Mouse (Mus musculus): ENCODE measurements at regions not wholly inside any gene's neighbourhood (a gene's known extent, or its start where the extent isn't known, plus 50 kb on each side); places are given as distances from the start of the nearest gene placed in this dataset.

- Histone ChIP-seq H3K4me3 (replicated peaks; ENCODE audit: low read length) (no peak overlapping the region), H3K4me1 (ENCODE audit: control insufficient read depth, insufficient read depth, low read length) (no peaks in the 10 kb centered on the region), H3K27ac (ENCODE audit: low read length) (no peak overlapping the region), H3K9ac (ENCODE audit: low read length) (no peak overlapping the region), H3K4me2 (ENCODE audit: low read depth, low read length) (no peak overlapping the region), H3K36me3 (ENCODE audit: control insufficient read depth, insufficient read depth, low read length) (no peaks in the 10 kb centered on the region), H3K9me3 (replicated peaks; ENCODE audit: control insufficient read depth, low read length) (no peaks in the 10 kb centered on the region), H3K27me3 (ENCODE audit: control insufficient read depth, insufficient read depth, low read length) (no peaks in the 10 kb centered on the region)
- no peak for ATAC-seq (ENCODE audit: insufficient read depth, low FRiP score)
- WGBS, result 56% methylated on average over 5 of the region's 5 CpGs
Measured at GRCm38 (mm10) chr14:58626506-58627256, 516.0 kb downstream of the 1700129C05Rik start.

GRCm38 (mm10) chr14:58620186-58620585 is 522.5 kb downstream of the 1700129C05Rik start:
- no peak for ATAC-seq (ENCODE audit: insufficient read depth, low FRiP score)
- Histone ChIP-seq H3K4me3 (replicated peaks; ENCODE audit: low read length) (no peak overlapping the region), H3K27ac (ENCODE audit: low read length) (no peak overlapping the region), H3K4me2 (ENCODE audit: low read depth, low read length) (no peak overlapping the region), H3K4me1 (ENCODE audit: control insufficient read depth, insufficient read depth, low read length) (peaks cover 3% of the 10 kb centered on the region; the same call in 1 of the 2 replicates), H3K9ac (ENCODE audit: low read length) (no peak overlapping the region), H3K27me3 (ENCODE audit: control insufficient read depth, insufficient read depth, low read length) (no peaks in the 10 kb centered on the region), H3K9me3 (replicated peaks; ENCODE audit: control insufficient read depth, low read length) (no peaks in the 10 kb centered on the region), H3K36me3 (ENCODE audit: control insufficient read depth, insufficient read depth, low read length) (no peaks in the 10 kb centered on the region)
- 92% methylated on average over 2 of the region's 2 CpGs for WGBS

- WGBS, result 41% methylated on average over 10 of the region's 10 CpGs
- H3K27me3 ChIP-seq (ENCODE audit: control insufficient read depth, insufficient read depth, low read length), result no peaks in the 10 kb centered on the region
- no peaks in the 10 kb centered on the region for H3K9me3 ChIP-seq (replicated peaks; ENCODE audit: control insufficient read depth, low read length)
- H3K4me3 ChIP-seq (replicated peaks; ENCODE audit: low read length), result no peak overlapping the region
- H3K27ac ChIP-seq (ENCODE audit: low read length), result no peak overlapping the region
- H3K36me3 ChIP-seq (ENCODE audit: control insufficient read depth, insufficient read depth, low read length), result no peaks in the 10 kb centered on the region
- H3K9ac ChIP-seq (ENCODE audit: low read length), result no peak overlapping the region
- ATAC-seq (ENCODE audit: insufficient read depth, low FRiP score), result no peak
- no peak overlapping the region for H3K4me2 ChIP-seq (ENCODE audit: low read depth, low read length)
- H3K4me1 ChIP-seq (ENCODE audit: control insufficient read depth, insufficient read depth, low read length), result peaks cover 3% of the 10 kb centered on the region; the same call in 1 of the 2 replicates
Measured at GRCm38 (mm10) chr14:58617656-58618055, 525.0 kb downstream of the 1700129C05Rik start.

- no peak overlapping the region for H3K27ac ChIP-seq (ENCODE audit: low read length)
- H3K4me3 ChIP-seq (replicated peaks; ENCODE audit: low read length), result no peak overlapping the region
- H3K4me1 ChIP-seq (ENCODE audit: control insufficient read depth, insufficient read depth, low read length), result no peaks in the 10 kb centered on the region
- H3K4me2 ChIP-seq (ENCODE audit: low read depth, low read length), result no peak overlapping the region
- no peaks in the 10 kb centered on the region for H3K9me3 ChIP-seq (replicated peaks; ENCODE audit: control insufficient read depth, low read length)
- no peaks in the 10 kb centered on the region for H3K36me3 ChIP-seq (ENCODE audit: control insufficient read depth, insufficient read depth, low read length)
- WGBS, result 48% methylated on average over 4 of the region's 4 CpGs
- no peak for ATAC-seq (ENCODE audit: insufficient read depth, low FRiP score)
- no peak overlapping the region for H3K9ac ChIP-seq (ENCODE audit: low read length)
- no peaks in the 10 kb centered on the region for H3K27me3 ChIP-seq (ENCODE audit: control insufficient read depth, insufficient read depth, low read length)
Measured at GRCm38 (mm10) chr14:58608216-58608615, 534.5 kb downstream of the 1700129C05Rik start.

DNA sequence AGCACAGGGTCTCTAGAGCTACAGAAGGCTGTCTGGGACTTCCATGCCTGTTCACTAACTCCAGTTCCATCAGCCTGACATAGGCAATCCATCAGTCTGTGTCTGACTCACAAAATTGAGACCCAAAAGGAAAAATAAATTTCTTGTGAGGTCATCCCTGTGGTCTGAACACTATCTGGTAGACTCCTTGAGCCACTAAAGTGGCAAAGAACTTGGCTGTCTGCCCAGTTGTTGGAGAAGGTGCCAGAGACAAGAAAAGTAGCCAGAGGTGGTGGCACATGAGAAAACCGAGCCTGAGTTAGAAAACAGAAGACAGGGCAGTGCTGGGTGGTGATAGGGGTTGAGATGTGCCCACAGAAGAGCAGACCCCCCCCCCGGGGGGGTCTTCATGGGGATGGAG is 535.0 kb downstream of the 1700129C05Rik start:
- no peak overlapping the region for H3K4me2 ChIP-seq (ENCODE audit: low read depth, low read length)
- H3K9ac ChIP-seq (ENCODE audit: low read length), result no peak overlapping the region
- H3K27me3 ChIP-seq (ENCODE audit: control insufficient read depth, insufficient read depth, low read length), result no peaks in the 10 kb centered on the region
- H3K9me3 ChIP-seq (replicated peaks; ENCODE audit: control insufficient read depth, low read length), result no peaks in the 10 kb centered on the region
- WGBS, result 49% methylated on average over 2 of the region's 2 CpGs
- H3K4me1 ChIP-seq (ENCODE audit: control insufficient read depth, insufficient read depth, low read length), result no peaks in the 10 kb centered on the region
- H3K27ac ChIP-seq (ENCODE audit: low read length), result no peak overlapping the region
- ATAC-seq (ENCODE audit: insufficient read depth, low FRiP score), result no peak
- no peak overlapping the region for H3K4me3 ChIP-seq (replicated peaks; ENCODE audit: low read length)
- H3K36me3 ChIP-seq (ENCODE audit: control insufficient read depth, insufficient read depth, low read length), result no peaks in the 10 kb centered on the region

DNA sequence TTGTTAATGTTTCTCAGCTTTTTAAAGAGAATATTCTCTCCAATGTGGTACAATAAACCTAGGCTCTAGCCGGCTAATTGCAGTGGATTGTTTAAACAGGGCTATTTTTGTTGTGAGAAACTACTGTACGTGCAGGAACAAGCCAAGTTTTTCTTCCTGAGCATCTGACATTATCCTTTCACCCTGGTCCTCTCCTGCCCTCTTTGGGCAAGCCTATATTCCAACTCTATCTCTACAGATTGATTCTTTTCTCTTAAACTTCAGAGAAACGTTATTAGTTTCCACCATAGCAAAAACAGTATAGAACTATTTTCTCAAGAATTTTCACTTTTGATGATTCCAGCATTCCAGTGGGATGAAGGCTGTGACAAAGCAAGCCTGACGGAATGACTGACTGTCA is 535.2 kb downstream of the Fgf9 start:
- Histone ChIP-seq H3K4me2 (ENCODE audit: low read depth, low read length) (no peak overlapping the region), H3K36me3 (ENCODE audit: control insufficient read depth, insufficient read depth, low read length) (no peaks in the 10 kb centered on the region), H3K4me1 (ENCODE audit: control insufficient read depth, insufficient read depth, low read length) (no peaks in the 10 kb centered on the region), H3K9ac (ENCODE audit: low read length) (no peak overlapping the region), H3K27me3 (ENCODE audit: control insufficient read depth, insufficient read depth, low read length) (no peaks in the 10 kb centered on the region), H3K4me3 (replicated peaks; ENCODE audit: low read length) (no peak overlapping the region), H3K27ac (ENCODE audit: low read length) (no peak overlapping the region), H3K9me3 (replicated peaks; ENCODE audit: control insufficient read depth, low read length) (no peaks in the 10 kb centered on the region)
- 61% methylated on average over 4 of the region's 4 CpGs for WGBS
- no peak for ATAC-seq (ENCODE audit: insufficient read depth, low FRiP score)

DNA sequence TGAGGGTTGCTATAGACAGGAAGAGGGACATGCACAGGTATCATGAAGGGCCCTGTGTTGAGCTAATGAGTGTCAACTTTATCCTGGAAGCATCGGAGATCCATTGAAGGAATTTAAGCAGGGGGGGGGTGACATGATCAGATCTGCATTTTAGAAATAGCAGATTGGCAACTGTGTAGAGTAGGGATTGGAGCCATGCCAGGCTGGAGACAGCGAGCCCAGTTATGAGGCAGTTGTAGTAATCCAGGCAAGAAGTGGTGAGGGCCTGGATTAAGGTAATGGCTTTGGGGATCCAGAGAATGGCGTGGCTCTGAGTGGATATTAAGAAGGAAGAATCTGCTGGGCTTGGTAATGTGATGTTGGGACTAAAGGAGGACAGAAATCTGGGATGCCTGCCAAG is 528.5 kb downstream of the Fgf9 start:
- no peak for ATAC-seq (ENCODE audit: insufficient read depth, low FRiP score)
- 74% methylated on average over 3 of the region's 3 CpGs for WGBS
- no peaks in the 10 kb centered on the region for H3K36me3 ChIP-seq (ENCODE audit: control insufficient read depth, insufficient read depth, low read length)
- H3K4me2 ChIP-seq (ENCODE audit: low read depth, low read length), result no peak overlapping the region
- H3K9ac ChIP-seq (ENCODE audit: low read length), result no peak overlapping the region
- H3K4me3 ChIP-seq (replicated peaks; ENCODE audit: low read length), result no peak overlapping the region
- no peaks in the 10 kb centered on the region for H3K27me3 ChIP-seq (ENCODE audit: control insufficient read depth, insufficient read depth, low read length)
- H3K4me1 ChIP-seq (ENCODE audit: control insufficient read depth, insufficient read depth, low read length), result no peaks in the 10 kb centered on the region
- H3K27ac ChIP-seq (ENCODE audit: low read length), result no peak overlapping the region
- H3K9me3 ChIP-seq (replicated peaks; ENCODE audit: control insufficient read depth, low read length), result no peaks in the 10 kb centered on the region

DNA sequence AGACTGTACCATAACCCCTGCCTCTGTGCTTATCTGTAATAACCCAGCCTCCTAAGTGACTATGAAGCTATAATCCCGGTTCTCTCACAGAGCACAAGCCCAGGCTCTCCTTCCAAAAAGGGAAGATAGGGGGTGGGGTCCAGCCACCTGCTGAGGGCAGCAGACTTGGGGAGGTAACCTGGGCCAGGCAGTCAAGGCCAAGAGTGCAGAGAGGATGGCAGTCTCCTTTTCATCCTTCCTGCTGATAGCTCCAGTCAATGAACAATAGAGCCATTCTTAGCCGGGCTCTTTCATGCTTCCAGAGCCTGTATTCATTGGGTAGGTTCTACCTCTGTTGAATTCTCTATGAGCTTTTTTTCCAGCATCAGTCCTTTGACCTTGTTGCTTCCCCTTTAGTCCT is 527.5 kb downstream of the Fgf9 start:
- no peak overlapping the region for H3K4me2 ChIP-seq (ENCODE audit: low read depth, low read length)
- WGBS, result 40% methylated on average over 2 of the region's 2 CpGs
- no peaks in the 10 kb centered on the region for H3K9me3 ChIP-seq (replicated peaks; ENCODE audit: control insufficient read depth, low read length)
- no peak overlapping the region for H3K27ac ChIP-seq (ENCODE audit: low read length)
- H3K27me3 ChIP-seq (ENCODE audit: control insufficient read depth, insufficient read depth, low read length), result no peaks in the 10 kb centered on the region
- no peak for ATAC-seq (ENCODE audit: insufficient read depth, low FRiP score)
- no peak overlapping the region for H3K4me3 ChIP-seq (replicated peaks; ENCODE audit: low read length)
- no peaks in the 10 kb centered on the region for H3K36me3 ChIP-seq (ENCODE audit: control insufficient read depth, insufficient read depth, low read length)
- no peaks in the 10 kb centered on the region for H3K4me1 ChIP-seq (ENCODE audit: control insufficient read depth, insufficient read depth, low read length)
- no peak overlapping the region for H3K9ac ChIP-seq (ENCODE audit: low read length)

GRCm38 (mm10) chr14:58596936-58597335 is 526.6 kb downstream of the Fgf9 start:
- Histone ChIP-seq H3K9me3 (replicated peaks; ENCODE audit: control insufficient read depth, low read length) (no peaks in the 10 kb centered on the region), H3K4me3 (replicated peaks; ENCODE audit: low read length) (no peak overlapping the region), H3K4me1 (ENCODE audit: control insufficient read depth, insufficient read depth, low read length) (no peaks in the 10 kb centered on the region), H3K27me3 (ENCODE audit: control insufficient read depth, insufficient read depth, low read length) (no peaks in the 10 kb centered on the region), H3K9ac (ENCODE audit: low read length) (no peak overlapping the region), H3K4me2 (ENCODE audit: low read depth, low read length) (no peak overlapping the region), H3K27ac (ENCODE audit: low read length) (no peak overlapping the region), H3K36me3 (ENCODE audit: control insufficient read depth, insufficient read depth, low read length) (no peaks in the 10 kb centered on the region)
- no peak for ATAC-seq (ENCODE audit: insufficient read depth, low FRiP score)
- WGBS, result 74% methylated on average over 2 of the region's 2 CpGs
